Mouse (Mus musculus): ENCODE data around the gene Miga1.

DNA sequence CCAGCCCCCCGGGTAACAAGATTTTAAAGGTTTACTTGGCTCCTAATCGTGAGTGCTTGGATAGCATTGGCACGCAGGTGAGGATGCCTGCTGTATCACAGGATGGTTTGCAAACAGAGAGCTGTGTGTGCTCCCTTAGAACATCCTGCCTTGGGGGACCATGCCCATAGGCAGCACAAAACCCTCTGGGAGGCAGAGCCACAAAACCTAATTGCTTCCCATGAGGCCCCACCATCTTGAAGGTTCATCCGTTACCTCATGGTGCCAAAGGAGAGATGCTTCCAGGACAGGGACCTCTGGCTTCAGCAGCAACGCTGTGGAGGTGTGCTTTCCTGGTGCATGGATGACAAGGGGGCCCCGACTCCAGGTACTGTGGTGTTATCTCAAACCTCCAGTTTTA is 68.3 kb downstream of the Miga1 start:
- no peak for TF ChIP-seq CTCF (conservative IDR thresholded peaks at IDR 0.05; ENCODE audit: low read length)
- TF ChIP-seq POU5F1 (IDR thresholded peaks at IDR 0.05; ENCODE audit: borderline replicate concordance, low read length): no peak

All from E14TG2a.4 (cell line).